Comparison of ENCODE assay signal across 8 mouse cellular contexts in genomic region chr2:76647883-76648570, GRCm38 (mm10). TPM values are rescaled to one million over a fixed set of nuclear protein-coding genes. Genes with fewer than 3 reads are reported as not detected.
DNase-seq lines count a peak whose midpoint lies in the region; ATAC-seq and TF ChIP-seq lines count a peak whose summit lies in the region.

TSS of gene Prkra (minus strand) at chr2:76648015.
TSS of gene Pjvk (plus strand) at chr2:76648476.

- no peak for TF ChIP-seq CTCF in liver, embryonic 14.5 days (IDR thresholded peaks at IDR 0.05; ENCODE audit: low read depth)
- TF ChIP-seq CTCF in stomach, postnatal 0 days (IDR thresholded peaks at IDR 0.05; ENCODE audit: low read depth) = peak; percentile 22; the same call in 1 of the 2 replicates

- no peaks in the 10 kb centered on the region for H3K27me3 ChIP-seq in heart, embryonic 15.5 days
- no peaks in the 10 kb centered on the region for H3K27me3 ChIP-seq in liver, embryonic 14.5 days (ENCODE audit: control insufficient read depth, insufficient read depth, low read length)
- H3K27me3 ChIP-seq in neural tube, embryonic 11.5 days (ENCODE audit: control insufficient read depth, insufficient read depth, low read length) = no peaks in the 10 kb centered on the region
- H3K27me3 ChIP-seq in stomach, postnatal 0 days (ENCODE audit: control insufficient read depth, insufficient read depth, low read length) = no peaks in the 10 kb centered on the region

- peak; percentile 86 for DNase-seq in c-Kit-negative CD71-positive TER-119-positive erythroid progenitor cells, embryonic 14.5 days (ENCODE audit: low read depth, low spot score)
- peak; percentile 98 for DNase-seq in fibroblast of lung, adult 2 months (ENCODE audit: low read depth)
- DNase-seq in kidney, postnatal 25 days = peak; percentile 99 to 100
- DNase-seq in liver, embryonic 14.5 days (ENCODE audit: low read depth in 3 of 3, low spot score in 3 of 3) = peak; percentile 85 to 89 (median 87)
- peak; percentile 99 for DNase-seq in neural tube, embryonic 11.5 days (ENCODE audit: low spot score)
- DNase-seq in stomach, postnatal 0 days (ENCODE audit: low spot score) = peak; percentile 100

- TF ChIP-seq EP300 in liver, embryonic 14.5 days (IDR thresholded peaks at IDR 0.05; ENCODE audit: low read depth) = no peak
- no peak for TF ChIP-seq EP300 in stomach, postnatal 0 days (optimal IDR thresholded peaks at IDR 0.05)

- ATAC-seq in CD4-positive, CD25-positive, alpha-beta regulatory T cell, adult 4 months = peak; percentile 95
- ATAC-seq in heart, embryonic 15.5 days (replicated peaks; ENCODE audit: insufficient number of reproducible peaks, insufficient read depth, low FRiP score, low read depth) = peak; percentile 98
- ATAC-seq in liver, embryonic 14.5 days (ENCODE audit: insufficient read depth) = peak; percentile 93
- ATAC-seq in neural tube, embryonic 11.5 days (ENCODE audit: insufficient read depth, low FRiP score, low TSS enrichment) = peak; percentile 98
- ATAC-seq in stomach, postnatal 0 days (ENCODE audit: low FRiP score, low TSS enrichment) = peak; percentile 100

- no peaks in the 10 kb centered on the region for H3K9me3 ChIP-seq in heart, embryonic 15.5 days (replicated peaks)
- H3K9me3 ChIP-seq in liver, embryonic 14.5 days (ENCODE audit: control insufficient read depth, low read length) = no peaks in the 10 kb centered on the region
- H3K9me3 ChIP-seq in neural tube, embryonic 11.5 days (ENCODE audit: control insufficient read depth, low read length) = no peaks in the 10 kb centered on the region
- H3K9me3 ChIP-seq in stomach, postnatal 0 days (ENCODE audit: control insufficient read depth, low read length) = no peaks in the 10 kb centered on the region

- peaks cover 14% of the 10 kb centered on the region for H3K4me1 ChIP-seq in heart, embryonic 15.5 days (replicated peaks)
- peaks cover 3 to 14% of the 10 kb centered on the region in 2 experiments; a peak in 3 of 4 replicates for H3K4me1 ChIP-seq in liver, embryonic 14.5 days (replicated peaks; ENCODE audit: control insufficient read depth in 2 of 2, insufficient read depth in 2 of 2, low read length in 1 of 2)
- no peaks in the 10 kb centered on the region for H3K4me1 ChIP-seq in neural tube, embryonic 11.5 days (ENCODE audit: control insufficient read depth, insufficient read depth, low read length)
- no peaks in the 10 kb centered on the region for H3K4me1 ChIP-seq in stomach, postnatal 0 days (replicated peaks; ENCODE audit: control insufficient read depth, insufficient read depth)

- peak within 1 kb of the TSS; percentile 85 for H3K4me3 ChIP-seq in heart, embryonic 15.5 days
- H3K4me3 ChIP-seq in liver, embryonic 14.5 days (ENCODE audit: insufficient read depth in 1 of 2, low read depth in 2 of 2, low read length in 2 of 2) = peak within 1 kb of the TSS; percentile 58 to 78
- peak within 1 kb of the TSS; percentile 73 for H3K4me3 ChIP-seq in neural tube, embryonic 11.5 days (ENCODE audit: low read depth, low read length)
- H3K4me3 ChIP-seq in stomach, postnatal 0 days (ENCODE audit: low read depth, low read length) = peak within 1 kb of the TSS; percentile 76

- H3K27ac ChIP-seq in heart, embryonic 15.5 days = peak within 1 kb of the TSS; percentile 87
- H3K27ac ChIP-seq in liver, embryonic 14.5 days = peak within 1 kb of the TSS; percentile 1; the same call in 1 of the 2 replicates
- H3K27ac ChIP-seq in neural tube, embryonic 11.5 days (ENCODE audit: low read depth, low read length) = peak within 1 kb of the TSS; percentile 90
- H3K27ac ChIP-seq in stomach, postnatal 0 days (replicated peaks) = peak within 1 kb of the TSS; percentile 88

- peak within 1 kb of the TSS; percentile 90 for H3K9ac ChIP-seq in heart, embryonic 15.5 days
- H3K9ac ChIP-seq in liver, embryonic 14.5 days (replicated peaks) = peak within 1 kb of the TSS; percentile 57
- H3K9ac ChIP-seq in neural tube, embryonic 11.5 days (ENCODE audit: low read length) = peak within 1 kb of the TSS; percentile 79
- H3K9ac ChIP-seq in stomach, postnatal 0 days (ENCODE audit: low read length) = peak within 1 kb of the TSS; percentile 80

- no peaks in the 10 kb centered on the region for H3K36me3 ChIP-seq in heart, embryonic 15.5 days
- H3K36me3 ChIP-seq in liver, embryonic 14.5 days (replicated peaks; ENCODE audit: control insufficient read depth, insufficient read depth, low read depth) = no peaks in the 10 kb centered on the region
- H3K36me3 ChIP-seq in neural tube, embryonic 11.5 days (ENCODE audit: control insufficient read depth, insufficient read depth, low read length) = no peaks in the 10 kb centered on the region
- no peaks in the 10 kb centered on the region for H3K36me3 ChIP-seq in stomach, postnatal 0 days (ENCODE audit: control insufficient read depth, insufficient read depth, low read length)

- WGBS in heart, embryonic 15.5 days = under 1% methylated on average over 37 of the region's 42 CpGs
- WGBS in liver, embryonic 14.5 days (ENCODE audit: insufficient replicate concordance) = under 1% methylated on average over 41 of the region's 42 CpGs
- under 1% methylated on average over 33 of the region's 42 CpGs for WGBS in neural tube, embryonic 11.5 days
- 1% methylated on average over 34 of the region's 42 CpGs for WGBS in stomach, postnatal 0 days

- peak within 1 kb of the TSS; percentile 94 for H3K4me2 ChIP-seq in heart, embryonic 15.5 days
- peak within 1 kb of the TSS; percentile 78 for H3K4me2 ChIP-seq in liver, embryonic 14.5 days (ENCODE audit: low read depth)
- H3K4me2 ChIP-seq in neural tube, embryonic 11.5 days (ENCODE audit: low read depth) = peak within 1 kb of the TSS; percentile 84
- peak within 1 kb of the TSS; percentile 97 for H3K4me2 ChIP-seq in stomach, postnatal 0 days (replicated peaks; ENCODE audit: low read depth)

RNA-seq across cellular contexts. Expression of gene Prkra, which starts in this region (rescaled TPM):
- 10 to 100 TPM in 1 of 2 experiments, 1 to 10 TPM in 1; 9.3 to 11.3 TPM for polyA plus RNA-seq in CD4-positive, CD25-positive, alpha-beta regulatory T cell, adult 4 months (2017; shearing (Covaris generic))
- polyA plus RNA-seq in heart, embryonic 15.5 days (2015; fragmentation: Nextera tagmentation; extraction: Ambion mirVana) = 32.1 and 32.5 TPM in 2 replicates
- 3.9 and 6.5 TPM in 2 replicates for polyA plus RNA-seq in liver, embryonic 14.5 days (2012; rRNA removed)
- polyA plus RNA-seq in liver, embryonic 14.5 days (2014; fragmentation: Nextera tagmentation; extraction: Ambion mirVana) = 6.5 and 9.6 TPM in 2 replicates
- 88.6 and 91.3 TPM in 2 replicates for polyA plus RNA-seq in neural tube, embryonic 11.5 days (2014; fragmentation: Nextera tagmentation; extraction: Ambion mirVana)
- 26.7 and 29.7 TPM in 2 replicates for polyA plus RNA-seq in stomach, postnatal 0 days (2015; fragmentation: Nextera tagmentation; extraction: Ambion mirVana)

RNA-seq across cellular contexts. Expression of gene Pjvk, which starts in this region (rescaled TPM):
- not detected for polyA plus RNA-seq in CD4-positive, CD25-positive, alpha-beta regulatory T cell, adult 4 months (2017; shearing (Covaris generic))
- not detected in 2 replicates for polyA plus RNA-seq in heart, embryonic 15.5 days (2015; fragmentation: Nextera tagmentation; extraction: Ambion mirVana)
- not detected in 2 replicates for polyA plus RNA-seq in liver, embryonic 14.5 days (2012; rRNA removed)
- polyA plus RNA-seq in liver, embryonic 14.5 days (2014; fragmentation: Nextera tagmentation; extraction: Ambion mirVana) = not detected in 2 replicates
- polyA plus RNA-seq in neural tube, embryonic 11.5 days (2014; fragmentation: Nextera tagmentation; extraction: Ambion mirVana) = 0.50 and 1.1 TPM in 2 replicates
- 0.07 and 0.21 TPM in 2 replicates for polyA plus RNA-seq in stomach, postnatal 0 days (2015; fragmentation: Nextera tagmentation; extraction: Ambion mirVana)

Comparison
In these comparisons a context has a peak if more than half of its experiments do, and no peak if none do; other contexts are left out.
1. Peak in every context shown above with its lines: DNase-seq, ATAC-seq, H3K4me3 ChIP-seq and H3K27ac ChIP-seq.
2. H3K27ac ChIP-seq: peak in every context shown above with its lines; median percentile 90 in neural tube, embryonic 11.5 days; 88 in stomach, postnatal 0 days; 87 in heart, embryonic 15.5 days; 1 in liver, embryonic 14.5 days.